Mouse (Mus musculus): Measurements from ENCODE around the gene Trove2.
"Not testable (repeated sequence)": the region's sequence is repeated elsewhere in the genome, so short reads cannot be mapped to it uniquely, and the experiment has no call there.

Trove2 gene

DNA sequence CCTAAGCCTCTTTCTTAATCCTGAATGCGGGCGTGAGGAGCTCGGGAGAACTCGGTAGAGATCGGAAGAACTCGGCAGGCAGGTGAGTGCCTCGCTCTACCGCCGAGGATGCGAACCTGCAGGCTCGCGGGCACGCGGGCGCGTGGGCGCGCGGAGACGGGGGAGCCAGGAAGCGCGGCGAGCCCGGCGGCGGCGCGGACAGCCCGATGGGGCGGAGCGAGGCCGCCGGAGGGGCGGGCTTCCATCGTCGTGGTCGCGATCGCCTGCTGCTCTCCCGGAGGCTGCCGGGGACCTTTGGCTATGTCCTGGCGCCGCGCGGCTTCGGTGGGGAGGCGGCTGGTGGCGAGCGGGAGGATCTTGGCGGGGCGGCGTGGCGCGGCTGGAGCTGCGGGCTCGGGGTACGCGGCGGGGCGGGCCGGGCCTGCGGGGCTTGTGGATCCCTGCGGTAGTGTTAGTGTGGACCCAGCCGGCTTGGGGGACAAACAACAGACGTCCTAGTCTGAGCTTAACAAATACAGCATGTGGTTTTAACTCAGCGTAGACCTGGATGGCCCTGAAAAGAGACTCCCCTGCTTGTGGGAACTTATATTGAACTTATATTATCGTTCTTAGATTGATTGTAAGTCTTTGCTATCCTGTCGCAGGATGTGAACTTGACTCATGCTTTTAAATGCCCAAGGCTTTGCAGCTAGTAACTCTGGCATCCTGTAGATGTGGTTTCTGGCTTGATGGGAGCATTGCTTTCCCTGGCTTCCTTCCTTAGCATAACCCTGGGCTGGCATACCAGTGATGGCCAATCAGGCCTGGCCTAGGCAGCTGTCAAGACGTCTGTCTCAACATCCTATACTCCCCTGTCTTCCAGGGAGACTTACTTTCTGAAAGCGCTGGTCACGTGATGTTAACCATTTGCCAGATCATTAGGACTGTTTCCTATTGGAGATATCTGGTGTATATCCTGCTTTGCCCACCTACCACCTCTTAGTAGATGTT is 37.2 kb downstream of the Trove2 start:
- peak; percentile 80 for DNase-seq (ENCODE audit: low spot score)

DNA sequence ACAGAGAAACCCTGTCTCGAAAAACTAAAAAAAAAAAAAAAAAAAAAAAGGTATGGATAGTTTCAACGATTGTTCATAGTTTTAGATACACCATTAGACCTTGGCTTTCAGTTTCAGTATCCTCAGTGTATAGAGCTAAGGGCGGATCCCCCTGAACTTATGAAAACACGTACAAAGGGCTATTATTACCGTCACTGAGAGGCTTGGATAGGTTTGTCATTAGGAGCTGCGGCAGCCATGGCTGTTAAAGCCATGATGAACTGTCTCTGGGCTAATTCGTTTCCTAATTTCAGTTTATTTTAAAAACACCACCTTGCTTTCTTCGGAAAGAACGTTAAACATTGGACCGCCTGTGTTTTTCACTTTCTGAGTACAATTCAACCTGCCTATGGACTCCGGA is 38.1 kb downstream of the Trove2 start:
- no peak for DNase-seq (ENCODE audit: low spot score)

DNA sequence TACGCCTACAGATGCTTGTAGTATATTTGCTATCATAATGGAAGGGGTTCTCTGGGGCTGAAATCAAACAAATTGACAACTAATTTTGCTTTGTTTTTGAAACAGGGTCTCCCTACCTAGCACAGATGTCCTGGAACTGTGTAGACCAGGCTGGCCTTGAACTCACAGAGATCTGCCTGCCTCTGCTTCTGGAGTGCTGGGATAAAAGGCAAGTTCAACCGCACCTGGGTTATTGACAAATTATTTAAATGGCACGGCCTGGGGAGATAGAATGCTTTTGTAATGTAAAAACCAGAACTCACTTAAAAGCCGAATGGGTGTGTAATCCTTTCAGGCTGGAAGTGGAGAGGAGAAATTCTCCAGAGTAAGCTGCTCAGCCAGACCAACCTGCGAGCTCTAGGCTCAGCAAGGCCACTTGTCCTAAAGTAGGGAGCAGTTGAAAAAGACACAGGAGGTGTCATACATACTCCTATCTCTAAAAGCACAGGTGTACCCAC is 42.9 kb downstream of the Trove2 start:
- DNase-seq (ENCODE audit: low spot score), result no peak

DNA sequence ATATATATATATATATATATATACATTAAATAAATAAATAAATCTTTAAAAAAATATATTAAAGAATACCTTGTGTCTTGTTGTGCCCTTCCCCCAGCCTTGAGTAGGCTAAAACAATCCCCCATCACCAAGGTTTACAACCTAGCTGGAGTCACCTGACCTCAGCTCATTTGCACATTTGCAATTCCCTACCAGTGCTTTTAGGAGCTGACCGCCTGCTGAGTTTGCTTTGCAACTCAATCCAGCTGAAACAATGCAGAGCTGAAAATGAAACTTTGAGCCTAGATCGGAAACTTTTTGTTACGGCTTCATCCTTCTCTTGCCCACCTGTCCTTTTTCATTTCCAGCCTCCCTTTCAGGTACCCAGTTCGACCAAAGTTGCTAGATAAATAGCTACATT is 45.2 kb downstream of the Trove2 start:
- DNase-seq (ENCODE audit: low spot score), result no peak

DNA sequence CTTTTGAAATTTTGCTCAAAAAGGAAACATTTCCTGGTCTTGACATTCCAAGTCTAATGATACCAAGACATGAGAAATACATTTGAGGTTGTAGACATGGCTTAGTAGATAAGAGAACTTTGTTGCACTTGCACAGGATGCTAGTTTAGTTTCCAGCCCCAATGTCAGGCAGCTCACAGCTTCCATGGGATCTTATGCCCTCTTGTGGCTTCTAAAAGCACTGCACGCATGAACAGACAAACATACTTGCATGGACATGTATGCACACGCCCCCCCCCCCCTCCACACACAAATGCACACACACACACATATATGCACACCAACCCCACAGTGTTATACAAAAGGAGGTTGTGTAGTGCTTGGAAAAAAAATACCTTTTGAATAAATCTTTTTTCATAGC is 46.0 kb downstream of the Trove2 start:
- no peak for DNase-seq (ENCODE audit: low spot score)

DNA sequence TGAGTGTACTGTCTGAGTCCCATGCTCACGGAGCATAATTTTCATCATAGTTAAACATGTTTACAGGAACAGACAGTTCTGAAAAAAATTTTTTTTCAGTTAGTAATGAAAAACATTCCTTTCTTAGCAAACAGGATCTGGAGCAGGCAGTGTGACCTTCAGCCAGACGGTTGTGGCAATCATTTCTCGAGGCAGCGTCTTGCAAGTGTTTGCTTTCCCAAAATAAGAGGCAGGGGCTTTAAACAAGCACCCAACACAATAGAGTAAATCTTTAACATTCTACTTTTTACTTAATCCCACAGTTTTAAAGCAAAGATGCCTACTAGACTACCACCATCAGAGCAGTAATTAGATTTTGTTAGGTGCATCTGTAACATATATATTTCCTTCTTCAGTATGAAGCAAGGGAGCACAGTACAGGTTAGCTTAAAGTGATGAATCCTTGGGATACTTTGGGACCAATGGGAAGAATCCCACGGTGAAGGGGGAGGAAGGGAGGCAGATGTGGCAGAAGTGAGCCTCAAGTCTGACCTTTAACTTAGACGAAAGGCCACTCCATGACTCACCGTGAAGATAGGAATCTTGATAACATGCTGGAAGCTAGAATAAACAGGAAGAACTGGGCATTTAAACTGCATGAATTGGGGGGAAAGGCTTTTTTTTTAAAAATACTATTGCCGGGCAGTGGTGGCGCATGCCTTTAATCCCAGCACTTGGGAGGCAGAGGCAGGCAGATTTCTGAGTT is 49.0 kb downstream of the Trove2 start:
- DNase-seq (ENCODE audit: low spot score), result no peak

DNA sequence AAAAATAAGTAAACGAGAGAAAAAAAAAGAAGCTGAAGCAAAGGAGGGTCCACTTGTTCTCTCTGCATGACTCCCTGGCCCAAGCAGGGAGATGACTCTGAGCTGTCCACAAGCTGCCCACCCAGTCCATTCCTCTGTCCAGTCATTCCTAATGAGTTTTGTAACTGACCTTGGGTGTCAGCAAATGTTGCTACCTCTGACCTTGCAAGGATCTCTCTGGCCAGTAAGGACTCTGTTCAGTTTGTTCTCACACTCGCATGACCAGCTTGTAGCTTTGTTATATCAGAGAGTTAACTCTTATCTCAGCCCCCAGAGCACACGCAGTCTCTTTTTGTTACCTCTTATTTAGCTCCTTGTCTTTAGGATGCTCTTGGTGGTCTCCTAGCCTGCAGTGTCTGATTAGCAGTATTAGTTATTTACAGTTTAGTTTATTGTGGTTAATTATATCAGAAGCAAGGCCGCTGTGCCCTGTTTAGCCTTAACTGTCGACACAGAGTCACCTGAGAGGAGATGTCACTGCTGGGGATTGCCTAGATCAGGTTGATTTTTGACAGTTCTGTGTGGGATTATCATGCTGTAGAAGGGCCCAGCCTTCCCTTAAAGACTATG is 52.3 kb downstream of the Trove2 start:
- DNase-seq (ENCODE audit: low spot score), result no peak

DNA sequence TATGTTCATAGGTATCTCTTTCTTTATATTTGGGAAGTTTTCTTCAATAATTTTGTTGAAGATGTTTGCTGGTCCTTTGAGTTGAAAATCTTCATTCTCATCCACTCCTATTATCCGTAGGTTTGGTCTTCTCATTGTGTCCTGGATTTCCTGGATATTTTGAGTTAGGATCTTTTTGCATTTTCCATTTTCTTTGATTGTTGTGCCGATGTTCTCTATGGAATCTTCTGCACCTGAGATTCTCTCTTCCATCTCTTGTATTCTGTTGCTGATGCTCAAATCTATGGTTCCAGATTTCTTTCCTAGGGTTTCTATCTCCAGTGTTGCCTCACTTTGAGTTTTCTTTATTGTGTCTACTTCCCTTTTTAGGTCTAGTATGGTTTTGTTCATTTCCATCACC is 60.8 kb downstream of the Trove2 start, which contains the start of gene Glrx2:
Gene Glrx2 (plus strand): TSS at position 301 of the 400 bp plus-strand sequence.
- not testable (repeated sequence) for DNase-seq (ENCODE audit: low spot score)

DNA sequence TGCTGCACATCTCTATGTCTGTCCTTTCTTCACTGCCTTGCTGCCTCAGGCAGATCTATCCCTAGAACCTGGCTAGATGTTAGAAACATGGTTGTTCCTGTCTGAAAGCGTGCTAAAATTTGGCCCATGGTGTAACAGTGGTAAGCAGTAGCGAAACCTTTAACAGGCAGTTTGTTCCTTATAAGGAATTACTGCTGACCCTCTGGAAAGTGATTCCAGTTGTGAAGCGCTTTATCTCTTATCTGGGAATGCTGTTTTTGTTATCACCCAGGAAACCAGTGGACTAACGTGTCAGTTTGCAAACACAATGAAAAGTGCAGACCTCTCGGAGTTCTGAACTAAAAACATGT is 66.3 kb downstream of the Trove2 start:
- DNase-seq (ENCODE audit: low spot score), result no peak

DNA sequence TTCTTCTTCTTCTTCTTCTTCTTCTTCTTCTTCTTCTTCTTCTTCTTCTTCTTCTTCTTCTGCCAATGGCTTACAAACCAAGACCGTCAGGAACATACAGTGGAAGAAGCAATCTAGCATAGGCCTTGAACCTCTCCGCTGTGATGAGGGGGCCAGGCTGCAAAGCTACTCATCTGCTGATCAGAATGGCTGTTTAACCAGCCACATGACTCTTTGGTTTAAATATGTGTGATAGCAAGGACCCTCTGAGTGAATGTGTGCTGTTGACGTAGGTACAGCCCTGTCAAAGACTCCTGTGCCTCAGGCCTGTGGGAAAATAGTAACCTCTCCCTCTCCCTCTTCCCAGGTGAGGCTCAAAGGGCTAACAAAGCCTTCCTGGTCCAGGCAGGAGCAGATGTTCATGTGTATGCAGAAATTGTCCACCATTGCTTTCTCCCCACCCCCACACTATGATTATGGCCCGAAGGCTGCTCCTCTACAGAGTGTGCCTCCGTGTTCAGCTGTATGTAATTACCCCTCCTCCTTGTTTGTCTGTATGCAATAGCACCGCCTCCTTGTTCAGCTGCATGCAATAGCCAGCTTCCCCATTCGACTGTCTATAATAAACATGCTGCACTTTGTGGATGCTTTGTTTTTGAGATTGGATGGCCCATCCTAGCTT is 66.8 kb downstream of the Trove2 start:
- DNase-seq (ENCODE audit: low spot score), result no peak

DNA sequence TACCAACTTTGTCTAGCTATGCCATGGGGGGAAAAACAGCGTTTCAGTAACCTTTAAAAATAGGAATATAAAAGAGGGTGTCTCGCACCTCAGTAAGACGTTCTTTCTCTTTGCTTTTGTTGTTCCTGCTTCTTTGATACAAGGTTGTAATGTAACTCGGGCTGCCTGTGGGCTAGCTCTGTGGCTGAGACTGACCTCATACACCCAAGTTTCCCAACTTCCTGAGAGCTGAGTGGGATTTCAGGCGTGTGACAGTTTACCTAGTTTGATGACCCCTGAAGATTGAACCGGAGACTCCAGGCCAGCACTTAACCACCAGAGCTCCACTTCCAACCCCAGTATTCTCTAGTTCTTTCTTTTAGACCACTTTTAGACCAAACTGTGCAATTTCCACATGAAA is 68.5 kb downstream of the Trove2 start:
- DNase-seq (ENCODE audit: low spot score), result no peak

DNA sequence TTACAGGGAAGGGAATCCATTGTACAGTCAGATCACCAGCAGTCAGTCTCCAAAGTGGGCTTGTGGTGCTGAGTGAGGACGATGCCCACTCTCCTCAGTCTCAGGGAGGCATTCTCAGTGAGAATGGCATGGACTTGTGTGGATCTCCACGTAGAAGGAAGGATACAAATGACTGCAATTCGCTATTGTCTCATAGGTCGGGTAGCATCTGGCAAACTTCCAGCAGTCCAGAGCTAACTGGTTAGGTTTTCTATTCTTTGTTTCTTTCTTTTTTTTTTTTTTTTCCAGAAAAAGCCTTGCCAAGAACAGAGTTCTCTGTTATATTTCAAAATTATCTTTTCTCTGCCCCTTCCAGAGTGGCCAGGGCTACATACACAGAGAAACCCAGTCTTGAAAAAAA is 69.9 kb downstream of the Trove2 start:
- DNase-seq (ENCODE audit: low spot score), result no peak

DNA sequence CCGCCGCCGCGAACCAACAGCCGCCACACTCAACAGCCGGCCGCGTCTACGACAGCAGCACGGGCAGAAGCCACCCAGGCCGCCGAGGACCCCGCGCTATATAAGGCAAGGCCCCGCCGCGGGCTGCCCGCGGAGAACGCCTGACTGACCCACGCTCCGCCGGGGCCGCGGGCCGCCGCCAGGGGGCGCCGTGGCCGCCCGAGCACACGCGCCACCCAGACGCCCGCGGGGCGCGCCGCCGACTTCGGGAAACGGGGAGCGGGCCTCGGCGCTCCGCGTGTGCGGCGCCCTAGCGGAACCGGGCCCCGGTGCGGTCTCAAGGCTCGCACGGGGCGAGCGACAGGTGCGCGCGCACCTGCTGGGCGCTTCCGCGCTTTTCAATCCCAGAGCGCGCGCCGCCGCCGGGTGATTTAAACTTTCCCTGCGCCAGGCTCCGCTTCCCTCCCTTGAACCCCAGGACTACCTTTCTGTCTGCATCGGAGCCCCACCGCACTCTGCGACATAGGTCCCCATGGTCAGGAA is 74.1 kb downstream of the Trove2 start, which contains the start of gene Cdc73:
Gene Cdc73 (minus strand): TSS at position 153 of the 522 bp plus-strand sequence.
- DNase-seq (ENCODE audit: low spot score), result peak; percentile 91

DNA sequence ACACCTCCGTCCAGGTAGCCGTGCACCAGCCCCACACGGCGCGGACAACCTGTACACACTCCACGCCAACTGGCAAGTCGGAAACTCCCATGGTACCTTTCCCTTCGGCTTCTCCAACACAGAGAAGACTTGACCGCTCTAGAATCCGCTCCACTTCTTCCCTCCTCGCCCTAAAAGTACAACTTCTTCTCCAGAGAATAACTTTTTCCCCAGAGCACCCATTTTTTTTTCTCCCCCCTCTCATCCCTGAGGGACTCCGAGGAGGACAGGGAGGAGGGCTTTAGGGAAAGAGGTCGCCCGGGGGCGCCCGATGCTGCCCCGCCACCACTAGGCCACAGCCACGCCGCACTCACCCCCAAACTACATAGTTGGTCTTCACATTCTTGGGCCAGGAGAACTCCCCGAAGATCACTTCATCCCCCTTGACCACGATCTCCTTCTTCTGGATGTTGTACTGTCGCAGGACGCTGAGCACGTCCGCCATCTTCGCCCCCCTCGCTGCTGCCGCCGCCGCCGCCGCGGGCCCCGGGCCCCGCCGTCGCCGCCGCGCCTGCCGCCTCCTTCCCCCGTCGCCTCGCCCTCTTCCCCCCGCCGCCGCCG is 74.6 kb downstream of the Trove2 start:
- peak; percentile 57 for DNase-seq (ENCODE audit: low spot score)

DNA sequence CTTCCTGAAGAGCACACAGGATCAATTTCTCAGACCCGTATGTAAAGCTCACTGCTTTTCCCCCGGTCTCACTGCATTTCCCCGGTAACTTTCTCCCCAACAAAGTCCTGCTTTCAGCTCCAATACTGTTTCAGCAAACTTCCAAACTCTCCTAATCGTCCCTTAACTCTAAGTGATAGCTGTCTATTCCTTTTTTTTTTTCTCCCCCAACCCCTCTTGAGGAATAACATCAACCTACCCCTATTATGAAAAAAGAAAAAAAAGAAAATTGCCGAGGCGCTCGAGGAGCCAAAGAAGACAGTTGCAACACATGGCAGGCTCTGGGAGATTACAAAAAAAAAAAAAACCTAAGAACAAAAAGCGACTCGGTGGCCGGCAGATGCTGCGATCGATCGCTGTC is 75.1 kb downstream of the Trove2 start:
- DNase-seq (ENCODE audit: low spot score), result no peak
